Mouse (Mus musculus): ENCODE measurements around the gene St6gal1. TPM values are rescaled to one million over a fixed set of nuclear protein-coding genes. Genes with fewer than 3 reads are reported as not detected.

The St6gal1 gene
- polyA plus RNA-seq, 1 experiment from 2014 or later: 34.9 TPM

- H3K27me3 ChIP-seq (ENCODE audit: control insufficient read depth, insufficient read depth, low read length): no peaks in the 10 kb centered on the region
- ATAC-seq (replicated peaks; ENCODE audit: insufficient number of reproducible peaks, low FRiP score, low TSS enrichment, low read depth): no peak
- H3K9me3 ChIP-seq (replicated peaks; ENCODE audit: control insufficient read depth, low read length): no peaks in the 10 kb centered on the region
- no peak for DNase-seq (ENCODE audit: low spot score)
- peaks cover 7% of the 10 kb centered on the region; the same call in 1 of the 2 replicates for H3K4me1 ChIP-seq (ENCODE audit: control insufficient read depth, insufficient read depth, low read length)
- no peak overlapping the region for H3K4me2 ChIP-seq (ENCODE audit: low read depth, low read length)
- 77% methylated on average over 5 of the region's 5 CpGs for WGBS
- no peaks in the 10 kb centered on the region for H3K36me3 ChIP-seq (replicated peaks; ENCODE audit: control insufficient read depth, insufficient read depth, low read depth, low read length)
- no peak overlapping the region for H3K4me3 ChIP-seq (ENCODE audit: low read depth, low read length)
- H3K9ac ChIP-seq (replicated peaks; ENCODE audit: low read length): no peak overlapping the region
- H3K27ac ChIP-seq (replicated peaks; ENCODE audit: low read depth, low read length): no peak overlapping the region
Measured at GRCm38 (mm10) chr16:23243726-23244425, 19.3 kb downstream of the St6gal1 start.

DNA sequence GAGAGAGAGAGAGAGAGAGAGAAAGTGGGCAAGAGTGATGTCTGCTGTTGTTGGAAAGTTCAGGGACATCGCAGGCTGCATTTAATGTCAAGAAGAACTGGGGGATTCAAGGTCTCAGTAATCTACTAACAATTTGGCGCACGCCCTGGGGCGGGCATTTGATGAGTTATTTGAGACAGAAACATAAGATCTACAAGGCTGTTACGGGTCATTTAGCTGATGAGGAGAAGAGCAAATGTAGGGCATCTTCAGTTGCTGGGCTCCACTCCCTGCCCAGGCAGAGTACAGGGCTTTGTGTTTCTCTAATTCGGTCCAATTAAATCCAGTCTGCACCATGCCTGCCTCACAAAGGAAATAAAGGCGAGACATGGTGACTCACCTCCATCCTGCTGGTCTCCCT lies 19.9 kb downstream of the St6gal1 start:
- H3K4me1 ChIP-seq (ENCODE audit: control insufficient read depth, insufficient read depth, low read length): peaks cover 7% of the 10 kb centered on the region; the same call in 1 of the 2 replicates
- no peak for DNase-seq (ENCODE audit: low spot score)
- 87% methylated on average over 7 of the region's 7 CpGs for WGBS
- no peaks in the 10 kb centered on the region for H3K27me3 ChIP-seq (ENCODE audit: control insufficient read depth, insufficient read depth, low read length)
- no peaks in the 10 kb centered on the region for H3K36me3 ChIP-seq (replicated peaks; ENCODE audit: control insufficient read depth, insufficient read depth, low read depth, low read length)
- H3K4me2 ChIP-seq (ENCODE audit: low read depth, low read length): no peak overlapping the region
- ATAC-seq (replicated peaks; ENCODE audit: insufficient number of reproducible peaks, low FRiP score, low TSS enrichment, low read depth): no peak
- no peak overlapping the region for H3K9ac ChIP-seq (replicated peaks; ENCODE audit: low read length)
- H3K27ac ChIP-seq (replicated peaks; ENCODE audit: low read depth, low read length): no peak overlapping the region
- H3K4me3 ChIP-seq (ENCODE audit: low read depth, low read length): no peak overlapping the region
- no peaks in the 10 kb centered on the region for H3K9me3 ChIP-seq (replicated peaks; ENCODE audit: control insufficient read depth, low read length)

DNA sequence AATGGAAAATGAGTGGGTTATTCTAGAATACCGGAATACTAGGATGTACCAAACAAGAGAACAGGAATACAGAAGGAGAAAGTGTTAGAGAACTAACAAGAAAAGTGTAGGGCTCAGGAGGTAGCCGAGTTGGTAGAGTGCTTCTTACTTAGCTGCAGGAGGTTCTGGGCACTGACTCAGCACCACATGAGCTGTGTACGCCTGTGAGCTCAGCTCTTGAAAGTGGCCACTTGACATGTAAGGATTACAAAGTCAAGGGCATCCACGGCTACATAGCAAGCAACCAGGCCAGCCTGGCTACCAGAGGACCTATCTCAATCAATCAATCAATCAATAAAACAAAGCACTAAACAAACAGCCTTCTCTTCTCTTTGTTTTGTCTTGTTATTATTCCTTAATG lies 24.7 kb downstream of the St6gal1 start:
- no peak overlapping the region for H3K4me3 ChIP-seq (ENCODE audit: low read depth, low read length)
- 73% methylated on average over 4 of the region's 4 CpGs for WGBS
- ATAC-seq (replicated peaks; ENCODE audit: insufficient number of reproducible peaks, low FRiP score, low TSS enrichment, low read depth) (no peak), DNase-seq (ENCODE audit: low spot score) (no peak)
- no peaks in the 10 kb centered on the region for H3K9me3 ChIP-seq (replicated peaks; ENCODE audit: control insufficient read depth, low read length)
- no peak overlapping the region for H3K9ac ChIP-seq (replicated peaks; ENCODE audit: low read length)
- no peak overlapping the region for H3K27ac ChIP-seq (replicated peaks; ENCODE audit: low read depth, low read length)
- peaks cover 4% of the 10 kb centered on the region for H3K4me1 ChIP-seq (ENCODE audit: control insufficient read depth, insufficient read depth, low read length)
- H3K27me3 ChIP-seq (ENCODE audit: control insufficient read depth, insufficient read depth, low read length): no peaks in the 10 kb centered on the region
- no peaks in the 10 kb centered on the region for H3K36me3 ChIP-seq (replicated peaks; ENCODE audit: control insufficient read depth, insufficient read depth, low read depth, low read length)
- H3K4me2 ChIP-seq (ENCODE audit: low read depth, low read length): no peak overlapping the region

DNA sequence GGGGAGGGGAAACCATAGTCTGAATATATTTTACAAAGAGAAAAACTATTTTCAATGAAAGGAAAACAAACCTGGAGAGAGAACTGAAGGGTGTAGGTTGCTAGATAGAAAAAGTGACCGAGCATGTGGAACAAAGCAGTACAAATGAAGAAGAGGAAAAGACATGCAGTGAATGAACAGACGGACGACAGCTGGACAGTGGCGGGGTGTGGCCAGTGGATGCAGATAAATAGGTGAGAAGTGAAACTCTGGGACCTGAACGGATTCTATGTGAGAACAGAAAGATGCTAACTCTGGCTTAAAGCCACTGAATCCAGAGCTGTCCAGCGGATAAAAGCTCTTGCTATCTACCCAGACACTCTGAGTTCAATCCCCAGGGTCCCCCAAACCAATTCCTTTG lies 25.2 kb downstream of the St6gal1 start:
- Histone ChIP-seq H3K27ac (replicated peaks; ENCODE audit: low read depth, low read length) (no peak overlapping the region), H3K36me3 (replicated peaks; ENCODE audit: control insufficient read depth, insufficient read depth, low read depth, low read length) (no peaks in the 10 kb centered on the region), H3K9me3 (replicated peaks; ENCODE audit: control insufficient read depth, low read length) (no peaks in the 10 kb centered on the region), H3K9ac (replicated peaks; ENCODE audit: low read length) (no peak overlapping the region), H3K27me3 (ENCODE audit: control insufficient read depth, insufficient read depth, low read length) (no peaks in the 10 kb centered on the region), H3K4me3 (ENCODE audit: low read depth, low read length) (no peak overlapping the region), H3K4me1 (ENCODE audit: control insufficient read depth, insufficient read depth, low read length) (peaks cover 4% of the 10 kb centered on the region), H3K4me2 (ENCODE audit: low read depth, low read length) (no peak overlapping the region)
- ATAC-seq (replicated peaks; ENCODE audit: insufficient number of reproducible peaks, low FRiP score, low TSS enrichment, low read depth) (no peak), DNase-seq (ENCODE audit: low spot score) (no peak)
- 73% methylated on average over 6 of the region's 6 CpGs for WGBS

- DNase-seq (ENCODE audit: low spot score) (peak; percentile 64), ATAC-seq (replicated peaks; ENCODE audit: insufficient number of reproducible peaks, low FRiP score, low TSS enrichment, low read depth) (peak; percentile 63; the same call in 1 of the 2 replicates)
- H3K36me3 ChIP-seq (replicated peaks; ENCODE audit: control insufficient read depth, insufficient read depth, low read depth, low read length): no peaks in the 10 kb centered on the region
- no peak overlapping the region for H3K4me3 ChIP-seq (ENCODE audit: low read depth, low read length)
- no peak overlapping the region for H3K9ac ChIP-seq (replicated peaks; ENCODE audit: low read length)
- no peaks in the 10 kb centered on the region for H3K27me3 ChIP-seq (ENCODE audit: control insufficient read depth, insufficient read depth, low read length)
- 36% methylated on average over 15 of the region's 15 CpGs for WGBS
- H3K27ac ChIP-seq (replicated peaks; ENCODE audit: low read depth, low read length): no peak overlapping the region; the same call in 1 of the 2 replicates
- H3K9me3 ChIP-seq (replicated peaks; ENCODE audit: control insufficient read depth, low read length): no peaks in the 10 kb centered on the region
- H3K4me2 ChIP-seq (ENCODE audit: low read depth, low read length): no peak overlapping the region
- H3K4me1 ChIP-seq (ENCODE audit: control insufficient read depth, insufficient read depth, low read length): peaks cover 4% of the 10 kb centered on the region
Measured at GRCm38 (mm10) chr16:23250556-23251444, 26.3 kb downstream of the St6gal1 start.

DNA sequence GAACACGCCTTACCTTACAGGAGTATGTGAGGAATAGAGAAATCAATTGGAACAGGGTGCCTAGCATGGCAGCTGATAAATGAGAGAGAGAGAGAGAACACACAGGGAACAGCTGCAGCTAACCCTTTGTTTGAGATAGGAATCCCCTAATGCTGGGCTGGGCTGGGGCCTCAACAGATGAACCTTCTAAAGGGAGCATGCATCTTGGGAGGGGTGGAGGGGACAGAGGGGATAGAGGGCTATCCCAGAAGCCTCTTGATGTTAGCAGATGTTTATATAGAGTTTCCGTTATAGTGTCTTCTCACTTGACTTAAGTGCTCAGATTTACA lies 26.9 kb downstream of the St6gal1 start:
- peaks cover 4% of the 10 kb centered on the region for H3K4me1 ChIP-seq (ENCODE audit: control insufficient read depth, insufficient read depth, low read length)
- DNase-seq (ENCODE audit: low spot score): no peak

GRCm38 (mm10) chr16:23253620-23254019 lies 29.1 kb downstream of the St6gal1 start:
- H3K9ac ChIP-seq (replicated peaks; ENCODE audit: low read length): no peak overlapping the region
- ATAC-seq (replicated peaks; ENCODE audit: insufficient number of reproducible peaks, low FRiP score, low TSS enrichment, low read depth) (no peak), DNase-seq (ENCODE audit: low spot score) (peak; percentile 57)
- H3K9me3 ChIP-seq (replicated peaks; ENCODE audit: control insufficient read depth, low read length): no peaks in the 10 kb centered on the region
- H3K4me3 ChIP-seq (ENCODE audit: low read depth, low read length): no peak overlapping the region
- no peaks in the 10 kb centered on the region for H3K36me3 ChIP-seq (replicated peaks; ENCODE audit: control insufficient read depth, insufficient read depth, low read depth, low read length)
- 0 out of 2 replicates have a peak overlapping the region, but pooled peaks have one; percentile 67 for H3K27ac ChIP-seq (replicated peaks; ENCODE audit: low read depth, low read length)
- H3K4me2 ChIP-seq (ENCODE audit: low read depth, low read length): no peak overlapping the region
- peaks cover 10% of the 10 kb centered on the region for H3K4me1 ChIP-seq (ENCODE audit: control insufficient read depth, insufficient read depth, low read length)
- no peaks in the 10 kb centered on the region for H3K27me3 ChIP-seq (ENCODE audit: control insufficient read depth, insufficient read depth, low read length)
- 42% methylated on average over 6 of the region's 6 CpGs for WGBS

More for the DNA sequence above, 26.9 kb downstream of the St6gal1 start:
- Histone ChIP-seq H3K9ac (replicated peaks; ENCODE audit: low read length) (no peak overlapping the region), H3K27ac (replicated peaks; ENCODE audit: low read depth, low read length) (no peak overlapping the region), H3K36me3 (replicated peaks; ENCODE audit: control insufficient read depth, insufficient read depth, low read depth, low read length) (no peaks in the 10 kb centered on the region), H3K27me3 (ENCODE audit: control insufficient read depth, insufficient read depth, low read length) (no peaks in the 10 kb centered on the region), H3K4me3 (ENCODE audit: low read depth, low read length) (no peak overlapping the region), H3K9me3 (replicated peaks; ENCODE audit: control insufficient read depth, low read length) (no peaks in the 10 kb centered on the region), H3K4me2 (ENCODE audit: low read depth, low read length) (no peak overlapping the region)
- no peak for ATAC-seq (replicated peaks; ENCODE audit: insufficient number of reproducible peaks, low FRiP score, low TSS enrichment, low read depth)
- WGBS: 67% methylated on average over 2 of the region's 2 CpGs

GRCm38 (mm10) chr16:23254062-23254461 lies 29.5 kb downstream of the St6gal1 start:
- H3K36me3 ChIP-seq (replicated peaks; ENCODE audit: control insufficient read depth, insufficient read depth, low read depth, low read length): no peaks in the 10 kb centered on the region
- H3K27ac ChIP-seq (replicated peaks; ENCODE audit: low read depth, low read length): no peak overlapping the region
- no peak overlapping the region for H3K4me2 ChIP-seq (ENCODE audit: low read depth, low read length)
- H3K9me3 ChIP-seq (replicated peaks; ENCODE audit: control insufficient read depth, low read length): no peaks in the 10 kb centered on the region
- no peak for DNase-seq (ENCODE audit: low spot score)
- no peak overlapping the region for H3K9ac ChIP-seq (replicated peaks; ENCODE audit: low read length)
- ATAC-seq (replicated peaks; ENCODE audit: insufficient number of reproducible peaks, low FRiP score, low TSS enrichment, low read depth): no peak
- no peaks in the 10 kb centered on the region for H3K27me3 ChIP-seq (ENCODE audit: control insufficient read depth, insufficient read depth, low read length)
- peaks cover 15% of the 10 kb centered on the region for H3K4me1 ChIP-seq (ENCODE audit: control insufficient read depth, insufficient read depth, low read length)
- no peak overlapping the region for H3K4me3 ChIP-seq (ENCODE audit: low read depth, low read length)
- 38% methylated on average over 1 of the region's 1 CpGs for WGBS

Data from embryonic facial prominence, embryonic 11.5 days (tissue).